Mouse (Mus musculus): Measurements from ENCODE around the gene Slc30a1. TPM values are rescaled to one million over a fixed set of nuclear protein-coding genes. Genes with fewer than 3 reads are reported as not detected.

Slc30a1 gene
- 1.9 and 2.6 TPM in 2 replicates for polyA plus RNA-seq (2014; fragmentation: Nextera tagmentation; extraction: Ambion mirVana)

DNA sequence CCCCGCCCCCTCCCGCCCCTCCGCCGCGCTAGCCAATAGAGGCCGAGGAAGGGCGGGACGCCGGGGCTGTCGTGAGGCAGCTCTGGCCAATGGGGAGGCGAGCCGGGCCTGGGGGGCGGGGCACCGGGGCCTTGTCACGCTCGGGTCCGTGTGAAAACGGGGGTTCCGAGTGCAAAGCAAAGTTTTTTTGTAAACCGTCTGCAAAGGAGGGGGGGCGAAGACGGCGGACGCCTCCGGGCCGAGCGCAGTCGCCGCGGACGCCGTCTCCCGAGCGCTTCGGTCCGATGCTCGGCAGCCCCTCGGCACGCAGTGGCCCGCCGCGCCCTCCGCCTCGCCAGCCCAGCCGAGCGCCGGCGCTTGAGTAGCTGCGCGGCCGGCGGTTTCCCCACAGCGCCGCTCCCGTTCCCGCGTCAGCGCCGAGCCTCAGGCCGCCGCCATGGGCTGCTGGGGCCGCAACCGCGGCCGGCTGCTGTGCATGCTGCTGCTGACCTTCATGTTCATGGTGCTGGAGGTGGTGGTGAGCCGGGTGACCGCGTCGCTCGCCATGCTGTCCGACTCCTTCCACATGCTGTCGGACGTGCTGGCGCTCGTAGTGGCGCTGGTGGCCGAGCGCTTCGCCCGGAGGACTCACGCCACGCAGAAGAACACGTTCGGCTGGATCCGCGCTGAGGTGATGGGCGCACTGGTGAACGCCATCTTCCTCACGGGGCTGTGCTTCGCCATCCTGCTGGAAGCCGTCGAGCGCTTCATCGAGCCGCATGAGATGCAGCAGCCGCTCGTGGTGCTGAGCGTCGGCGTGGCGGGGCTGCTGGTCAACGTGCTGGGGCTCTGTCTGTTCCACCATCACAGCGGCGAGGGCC is at the start of gene Slc30a1:
Gene Slc30a1, plus strand, starts transcription at position 197 of the 860 bp plus-strand sequence.
- H3K9me3 ChIP-seq (ENCODE audit: control insufficient read depth, low read length) = no peaks in the 10 kb centered on the region
- peak; percentile 97 for DNase-seq (ENCODE audit: low spot score)
- peak; percentile 99 for ATAC-seq (ENCODE audit: low FRiP score)
- peak within 1 kb of the TSS; percentile 75 for H3K9ac ChIP-seq (ENCODE audit: low read depth, low read length)
- under 1% methylated on average over 96 of the region's 104 CpGs for WGBS
- peak within 1 kb of the TSS; percentile 95 for H3K4me3 ChIP-seq (ENCODE audit: low read depth, low read length)
- peak within 1 kb of the TSS; percentile 80 for H3K27ac ChIP-seq (ENCODE audit: low read depth, low read length)
- H3K4me1 ChIP-seq (replicated peaks; ENCODE audit: control insufficient read depth, insufficient read depth, low read length) = peaks cover 8% of the 10 kb centered on the region
- H3K36me3 ChIP-seq (ENCODE audit: control insufficient read depth, insufficient read depth, low read length) = no peaks in the 10 kb centered on the region
- no peaks in the 10 kb centered on the region for H3K27me3 ChIP-seq (ENCODE audit: control insufficient read depth, insufficient read depth, low read length)
- peak within 1 kb of the TSS; percentile 92 for H3K4me2 ChIP-seq (replicated peaks; ENCODE audit: low read depth, low read length)

DNA sequence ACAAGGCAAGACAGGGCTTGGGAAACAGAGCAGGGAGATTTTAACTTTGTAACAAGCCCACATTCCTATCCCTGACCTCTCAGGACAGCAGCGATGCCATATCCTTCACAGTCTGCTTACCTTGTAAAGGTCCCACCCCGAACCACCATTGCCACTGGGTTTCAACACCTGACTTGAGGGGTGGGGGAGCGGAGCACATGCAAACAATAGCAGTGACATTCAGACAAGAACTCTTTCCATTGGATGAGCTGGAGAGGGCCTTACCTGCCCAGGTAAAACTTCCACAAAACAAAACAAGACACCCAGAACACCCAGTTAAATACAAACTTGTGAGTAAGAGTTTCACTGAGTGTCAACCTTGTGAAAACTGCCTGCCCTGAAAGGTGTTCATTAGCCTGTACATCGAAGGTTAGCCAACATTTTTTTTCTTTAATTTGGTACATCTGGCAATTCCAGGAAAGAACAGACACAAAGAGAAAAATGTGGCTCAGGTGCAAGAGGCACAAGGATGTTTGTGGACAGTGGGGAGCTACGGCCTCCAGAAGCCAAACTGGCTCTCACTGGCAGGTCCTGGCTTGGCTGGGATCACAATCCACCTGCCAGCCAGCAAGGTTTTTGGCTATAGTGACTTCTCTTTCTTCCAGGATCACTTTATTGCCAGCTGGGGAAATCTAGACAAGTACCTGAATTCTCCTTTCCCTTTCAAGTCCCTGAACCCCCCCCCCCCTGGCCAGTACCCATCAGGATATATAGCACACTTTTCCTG is 49.5 kb upstream of the Slc30a1 start:
- no peak for DNase-seq (ENCODE audit: low spot score)
- Histone ChIP-seq H3K4me1 (replicated peaks; ENCODE audit: control insufficient read depth, insufficient read depth, low read length) (no peaks in the 10 kb centered on the region), H3K27ac (ENCODE audit: low read depth, low read length) (no peak overlapping the region), H3K36me3 (ENCODE audit: control insufficient read depth, insufficient read depth, low read length) (no peaks in the 10 kb centered on the region), H3K9me3 (ENCODE audit: control insufficient read depth, low read length) (no peaks in the 10 kb centered on the region), H3K4me2 (replicated peaks; ENCODE audit: low read depth, low read length) (no peak overlapping the region), H3K4me3 (ENCODE audit: low read depth, low read length) (no peak overlapping the region), H3K9ac (ENCODE audit: low read depth, low read length) (no peak overlapping the region), H3K27me3 (ENCODE audit: control insufficient read depth, insufficient read depth, low read length) (no peaks in the 10 kb centered on the region)
- no peak for ATAC-seq (ENCODE audit: low FRiP score)
- WGBS = 82% methylated on average over 5 of the region's 5 CpGs

DNA sequence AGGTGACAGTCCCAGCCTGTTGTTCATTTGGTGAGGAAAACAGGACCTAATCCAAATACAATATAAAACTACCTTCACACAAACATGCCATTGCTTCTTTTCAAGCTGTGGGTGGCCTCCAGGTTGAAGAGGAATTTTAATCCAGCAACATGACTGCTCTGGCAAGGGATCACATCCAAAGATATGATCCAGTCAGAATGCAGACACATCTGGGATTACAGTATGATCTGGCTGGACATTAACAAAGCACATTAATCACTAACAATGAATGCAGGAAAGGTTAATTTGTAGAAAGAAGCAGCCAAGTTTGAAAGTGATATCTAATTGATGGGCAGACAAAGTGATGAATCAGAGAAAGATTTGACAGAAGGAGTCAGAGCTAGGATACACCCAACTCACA is 48.4 kb upstream of the Slc30a1 start:
- H3K4me2 ChIP-seq (replicated peaks; ENCODE audit: low read depth, low read length) = no peak overlapping the region

DNA sequence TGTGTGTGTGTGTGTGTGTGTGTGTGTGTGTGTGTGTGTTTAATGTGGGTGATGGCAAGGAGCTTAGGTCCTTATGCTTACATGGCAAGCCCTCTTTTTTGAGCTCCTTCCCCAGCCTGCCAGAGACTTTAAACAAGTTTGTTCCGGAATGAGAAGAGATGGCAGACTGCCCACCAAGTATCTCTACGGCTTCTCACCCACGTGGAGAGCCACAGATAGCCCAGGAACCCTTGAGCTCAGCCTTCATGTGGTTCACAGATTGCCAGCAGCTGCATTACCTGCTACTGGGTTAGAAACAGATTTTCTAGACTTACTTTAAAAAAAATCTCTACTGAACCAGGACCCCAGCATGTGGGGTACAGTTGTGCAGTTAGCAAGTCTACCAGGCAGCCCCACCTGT is 46.7 kb upstream of the Slc30a1 start:
- H3K36me3 ChIP-seq (ENCODE audit: control insufficient read depth, insufficient read depth, low read length) = no peaks in the 10 kb centered on the region
- WGBS = 88% methylated on average over 3 of the region's 3 CpGs
- H3K27ac ChIP-seq (ENCODE audit: low read depth, low read length) = no peak overlapping the region
- DNase-seq (ENCODE audit: low spot score) (no peak), ATAC-seq (ENCODE audit: low FRiP score) (no peak)
- no peak overlapping the region for H3K4me2 ChIP-seq (replicated peaks; ENCODE audit: low read depth, low read length)
- no peak overlapping the region for H3K9ac ChIP-seq (ENCODE audit: low read depth, low read length)
- H3K4me3 ChIP-seq (ENCODE audit: low read depth, low read length) = no peak overlapping the region
- no peaks in the 10 kb centered on the region for H3K27me3 ChIP-seq (ENCODE audit: control insufficient read depth, insufficient read depth, low read length)
- H3K4me1 ChIP-seq (replicated peaks; ENCODE audit: control insufficient read depth, insufficient read depth, low read length) = no peaks in the 10 kb centered on the region
- H3K9me3 ChIP-seq (ENCODE audit: control insufficient read depth, low read length) = no peaks in the 10 kb centered on the region

More for the DNA sequence above, 48.4 kb upstream of the Slc30a1 start:
- H3K9ac ChIP-seq (ENCODE audit: low read depth, low read length) = no peak overlapping the region
- H3K4me1 ChIP-seq (replicated peaks; ENCODE audit: control insufficient read depth, insufficient read depth, low read length) = no peaks in the 10 kb centered on the region
- H3K4me3 ChIP-seq (ENCODE audit: low read depth, low read length) = no peak overlapping the region
- no peaks in the 10 kb centered on the region for H3K9me3 ChIP-seq (ENCODE audit: control insufficient read depth, low read length)
- DNase-seq (ENCODE audit: low spot score) = no peak
- H3K36me3 ChIP-seq (ENCODE audit: control insufficient read depth, insufficient read depth, low read length) = no peaks in the 10 kb centered on the region
- no peak for ATAC-seq (ENCODE audit: low FRiP score)
- no peak overlapping the region for H3K27ac ChIP-seq (ENCODE audit: low read depth, low read length)
- H3K27me3 ChIP-seq (ENCODE audit: control insufficient read depth, insufficient read depth, low read length) = no peaks in the 10 kb centered on the region

DNA sequence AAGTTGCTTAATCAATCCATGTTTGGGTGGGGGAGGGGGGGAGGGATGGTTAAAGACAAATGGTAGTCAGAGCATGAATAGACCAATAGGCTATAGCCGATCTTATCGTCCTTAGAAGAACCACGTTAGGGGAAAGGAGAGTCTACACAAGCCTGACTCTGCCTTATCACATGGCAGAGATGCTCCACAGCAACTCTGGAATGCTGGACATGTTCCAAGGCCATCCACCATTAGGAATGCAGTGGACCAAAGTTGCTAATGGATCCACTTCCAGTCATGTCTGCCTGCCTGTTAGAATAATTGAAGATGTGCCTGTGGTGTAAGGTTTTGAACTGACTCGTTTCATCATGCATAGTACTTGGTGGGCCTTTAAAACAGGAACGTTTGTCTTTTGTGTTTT is 45.3 kb upstream of the Slc30a1 start:
- ATAC-seq (ENCODE audit: low FRiP score) = no peak
- WGBS = 89% methylated on average over 5 of the region's 5 CpGs

DNA sequence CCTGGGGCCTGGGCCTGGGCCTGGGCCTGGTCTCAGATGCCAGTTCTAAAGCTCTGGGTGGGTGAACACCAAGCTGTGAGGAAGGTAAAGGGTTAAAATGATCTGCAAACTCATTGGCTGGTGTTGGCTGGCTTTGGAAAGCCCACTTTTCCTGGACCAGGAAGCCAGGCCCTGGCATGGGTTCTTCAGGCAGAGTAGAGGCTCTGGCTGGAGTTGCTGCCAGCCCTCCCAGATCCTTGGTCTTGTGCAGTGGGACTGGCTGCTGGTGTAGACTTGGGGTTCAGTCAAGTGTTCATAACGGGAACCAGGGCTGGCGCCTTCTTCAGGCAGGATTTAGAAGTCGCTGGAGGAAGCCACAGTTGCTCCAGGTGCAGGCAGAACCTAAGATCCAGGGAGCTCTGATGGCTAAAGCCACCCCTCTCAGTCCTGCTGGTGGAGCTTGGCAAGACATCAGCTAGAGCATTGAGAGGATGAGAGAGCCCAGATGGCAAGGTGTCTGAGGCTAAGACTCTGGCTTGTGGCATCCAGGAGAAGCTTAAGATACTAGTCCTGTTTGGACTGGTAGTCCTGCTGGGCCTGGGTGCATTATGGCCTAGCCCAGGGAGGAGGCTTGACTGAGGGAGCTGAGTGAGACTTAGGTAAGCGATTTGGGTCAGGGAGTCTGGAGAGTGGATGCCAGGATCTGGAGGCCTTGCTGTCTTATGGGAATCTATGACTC is 42.6 kb upstream of the Slc30a1 start:
- ATAC-seq (ENCODE audit: low FRiP score) (no peak), DNase-seq (ENCODE audit: low spot score) (no peak)
- Histone ChIP-seq H3K9me3 (ENCODE audit: control insufficient read depth, low read length) (no peaks in the 10 kb centered on the region), H3K27me3 (ENCODE audit: control insufficient read depth, insufficient read depth, low read length) (no peaks in the 10 kb centered on the region), H3K36me3 (ENCODE audit: control insufficient read depth, insufficient read depth, low read length) (no peaks in the 10 kb centered on the region), H3K4me3 (ENCODE audit: low read depth, low read length) (no peak overlapping the region), H3K27ac (ENCODE audit: low read depth, low read length) (no peak overlapping the region), H3K9ac (ENCODE audit: low read depth, low read length) (no peak overlapping the region), H3K4me2 (replicated peaks; ENCODE audit: low read depth, low read length) (no peak overlapping the region), H3K4me1 (replicated peaks; ENCODE audit: control insufficient read depth, insufficient read depth, low read length) (no peaks in the 10 kb centered on the region)
- 81% methylated on average over 4 of the region's 4 CpGs for WGBS

More for the DNA sequence above, 45.3 kb upstream of the Slc30a1 start:
- H3K27me3 ChIP-seq (ENCODE audit: control insufficient read depth, insufficient read depth, low read length) = no peaks in the 10 kb centered on the region
- H3K9me3 ChIP-seq (ENCODE audit: control insufficient read depth, low read length) = no peaks in the 10 kb centered on the region
- no peaks in the 10 kb centered on the region for H3K36me3 ChIP-seq (ENCODE audit: control insufficient read depth, insufficient read depth, low read length)
- H3K4me1 ChIP-seq (replicated peaks; ENCODE audit: control insufficient read depth, insufficient read depth, low read length) = no peaks in the 10 kb centered on the region
- no peak overlapping the region for H3K9ac ChIP-seq (ENCODE audit: low read depth, low read length)
- H3K27ac ChIP-seq (ENCODE audit: low read depth, low read length) = no peak overlapping the region
- no peak for DNase-seq (ENCODE audit: low spot score)
- H3K4me2 ChIP-seq (replicated peaks; ENCODE audit: low read depth, low read length) = no peak overlapping the region
- no peak overlapping the region for H3K4me3 ChIP-seq (ENCODE audit: low read depth, low read length)

DNA sequence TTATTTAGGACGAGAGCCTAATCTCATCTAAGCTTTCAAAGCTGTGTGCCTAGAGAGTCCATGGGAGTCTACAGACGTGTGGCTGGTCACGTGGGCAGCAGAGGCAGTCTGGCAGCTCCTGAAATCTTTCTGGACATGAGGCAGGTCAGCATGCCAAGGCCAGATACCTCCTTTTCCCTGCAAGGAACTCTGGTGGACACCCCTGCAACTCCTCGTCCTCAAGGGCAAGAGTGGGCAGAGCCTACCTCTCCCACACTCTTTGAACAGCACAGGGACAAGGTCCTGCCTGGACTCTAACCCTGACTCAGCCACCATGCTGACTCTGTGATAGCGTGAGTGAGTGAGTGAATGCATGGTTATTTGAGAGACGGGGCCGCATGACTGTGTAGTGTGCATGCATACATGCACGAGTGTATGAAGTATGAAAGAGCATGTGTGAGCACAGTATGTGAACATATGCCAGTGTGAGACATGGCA is 42.0 kb upstream of the Slc30a1 start:
- no peaks in the 10 kb centered on the region for H3K9me3 ChIP-seq (ENCODE audit: control insufficient read depth, low read length)
- no peaks in the 10 kb centered on the region for H3K36me3 ChIP-seq (ENCODE audit: control insufficient read depth, insufficient read depth, low read length)
- H3K9ac ChIP-seq (ENCODE audit: low read depth, low read length) = no peak overlapping the region
- no peak overlapping the region for H3K4me3 ChIP-seq (ENCODE audit: low read depth, low read length)
- no peak for DNase-seq (ENCODE audit: low spot score)
- no peak overlapping the region for H3K27ac ChIP-seq (ENCODE audit: low read depth, low read length)
- WGBS = 87% methylated on average over 8 of the region's 8 CpGs
- no peaks in the 10 kb centered on the region for H3K4me1 ChIP-seq (replicated peaks; ENCODE audit: control insufficient read depth, insufficient read depth, low read length)
- no peak for ATAC-seq (ENCODE audit: low FRiP score)
- no peaks in the 10 kb centered on the region for H3K27me3 ChIP-seq (ENCODE audit: control insufficient read depth, insufficient read depth, low read length)
- H3K4me2 ChIP-seq (replicated peaks; ENCODE audit: low read depth, low read length) = no peak overlapping the region

DNA sequence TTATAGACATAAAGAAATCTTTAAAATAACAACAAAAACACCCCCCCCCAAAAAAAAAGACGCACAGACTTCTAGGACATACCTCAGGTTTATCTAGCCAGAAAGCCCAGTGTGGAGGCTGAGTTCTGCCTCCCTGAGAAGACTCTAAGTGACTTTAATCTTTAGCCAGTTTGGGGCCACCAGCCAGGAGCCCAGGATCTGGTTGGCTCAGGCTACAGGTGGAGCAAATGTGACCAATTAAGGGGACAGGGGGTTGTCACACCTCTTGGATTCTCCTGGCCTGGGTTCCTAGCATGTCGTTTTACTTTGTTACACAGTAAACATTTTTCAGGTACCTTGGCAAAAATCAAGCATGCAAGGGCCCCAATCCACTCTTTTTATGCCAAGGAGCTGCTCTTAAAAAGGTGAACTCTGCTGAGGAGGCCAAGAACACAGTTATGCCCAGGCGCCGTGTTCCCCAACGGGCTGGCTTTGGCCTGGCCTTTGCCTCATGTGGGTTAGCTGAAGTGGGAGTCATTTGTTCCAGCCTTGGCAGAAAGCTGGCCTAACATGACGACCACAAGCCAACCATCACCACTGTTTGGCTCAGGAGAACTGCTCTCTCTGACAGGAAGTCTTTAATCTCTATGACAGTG is 34.4 kb upstream of the Slc30a1 start:
- H3K4me2 ChIP-seq (replicated peaks; ENCODE audit: low read depth, low read length) = no peak overlapping the region
- no peaks in the 10 kb centered on the region for H3K9me3 ChIP-seq (ENCODE audit: control insufficient read depth, low read length)
- no peaks in the 10 kb centered on the region for H3K36me3 ChIP-seq (ENCODE audit: control insufficient read depth, insufficient read depth, low read length)
- H3K27me3 ChIP-seq (ENCODE audit: control insufficient read depth, insufficient read depth, low read length) = no peaks in the 10 kb centered on the region
- H3K27ac ChIP-seq (ENCODE audit: low read depth, low read length) = no peak overlapping the region
- no peak for DNase-seq (ENCODE audit: low spot score)
- ATAC-seq (ENCODE audit: low FRiP score) = no peak
- H3K4me3 ChIP-seq (ENCODE audit: low read depth, low read length) = no peak overlapping the region
- no peak overlapping the region for H3K9ac ChIP-seq (ENCODE audit: low read depth, low read length)
- WGBS = 87% methylated on average over 6 of the region's 6 CpGs
- no peaks in the 10 kb centered on the region for H3K4me1 ChIP-seq (replicated peaks; ENCODE audit: control insufficient read depth, insufficient read depth, low read length)

All from hindbrain, embryonic 11.5 days (tissue).